Mouse (Mus musculus) G1E (cell line): ENCODE results near the gene Lbh. TPM values are rescaled to one million over a fixed set of nuclear protein-coding genes. Genes with fewer than 3 reads are reported as not detected.

ENCODE experiments used
- ATAC-seq: 2 replicates; pipeline ENCODE4 v1.8.0; 2016; ENCODE audit warnings: mild to moderate bottlenecking; ENCODE audit not compliant: insufficient number of reproducible peaks, poor library complexity, low FRiP score, severe bottlenecking; ENCODE audit errors: extremely low read depth
- DNase-seq: peaks from one replicate; pipeline ENCODE4 v3.0.0; 2012; ENCODE audit warnings: low spot score
- H3K27me3 ChIP-seq: 2 replicates; pipeline ENCODE4 v1.6.1; 2012; ENCODE audit warnings: mild to moderate bottlenecking, low read length, inconsistent platforms; ENCODE audit not compliant: insufficient read depth
- H3K36me3 ChIP-seq: replicated peaks from 2 replicates; pipeline ENCODE3; 2012; ENCODE audit warnings: mild to moderate bottlenecking, inconsistent platforms
- H3K4me1 ChIP-seq: 2 replicates; pipeline ENCODE4 v1.6.1; 2012; ENCODE audit warnings: low read depth, low read length, inconsistent platforms, mixed read lengths; ENCODE audit not compliant: insufficient read depth
- H3K4me3 ChIP-seq: 2 replicates; pipeline ENCODE4 v1.5.1; 2012; ENCODE audit warnings: low read depth, mild to moderate bottlenecking, inconsistent platforms, low read length, moderate library complexity, mixed read lengths
- H3K9me3 ChIP-seq: replicated peaks from 2 replicates; pipeline ENCODE4 v1.6.1; 2012; ENCODE audit warnings: inconsistent platforms
- CTCF ChIP-seq: IDR thresholded peaks from 2 replicates; pipeline ENCODE4 v1.5.1; 2012; ENCODE audit warnings: low read depth, low read length, inconsistent platforms, mixed read lengths
- GATA1 ChIP-seq: IDR thresholded peaks from 2 replicates; pipeline ENCODE4 v1.6.1; 2012; ENCODE audit warnings: borderline replicate concordance, low read length, inconsistent platforms, mixed read lengths
- GATA2 ChIP-seq: IDR thresholded peaks from 2 replicates; pipeline ENCODE4 v1.6.1; 2012; ENCODE audit warnings: low read depth, low read length, inconsistent platforms, borderline replicate concordance
- POLR2AphosphoS5 ChIP-seq: IDR thresholded peaks from 2 replicates; pipeline ENCODE4 v1.6.1; 2012; ENCODE audit warnings: low read depth, low read length, inconsistent platforms; ENCODE audit not compliant: insufficient replicate concordance
- TAL1 ChIP-seq: conservative IDR thresholded peaks from 2 replicates; pipeline ENCODE4 v1.6.1; 2012; ENCODE audit warnings: low read depth, low read length, inconsistent platforms, mixed read lengths
- polyA plus RNA-seq: library from polyadenylated mRNA; stranded (reverse); fragments of >175 nt; gene quantifications from 2 replicates; pipeline ENCODE4 v1.2.3, GENCODE M21; 2012
- total RNA-seq, 2 experiments: library from RNA; stranded (forward) in 1 of 2; stranded (reverse) in 1 of 2; fragments of 200-1000 nt in 1 of 2; fragments of >200 nt in 1 of 2; fragmentation: Nextera tagmentation in 1 of 2; gene quantifications; 2 replicates each; pipeline ENCODE4 v1.2.3; 2014 to 2017

Lbh gene
- total and polyA plus RNA-seq, 3 experiments, result 0.02 to 8.0 (median 0.05) TPM

DNA sequence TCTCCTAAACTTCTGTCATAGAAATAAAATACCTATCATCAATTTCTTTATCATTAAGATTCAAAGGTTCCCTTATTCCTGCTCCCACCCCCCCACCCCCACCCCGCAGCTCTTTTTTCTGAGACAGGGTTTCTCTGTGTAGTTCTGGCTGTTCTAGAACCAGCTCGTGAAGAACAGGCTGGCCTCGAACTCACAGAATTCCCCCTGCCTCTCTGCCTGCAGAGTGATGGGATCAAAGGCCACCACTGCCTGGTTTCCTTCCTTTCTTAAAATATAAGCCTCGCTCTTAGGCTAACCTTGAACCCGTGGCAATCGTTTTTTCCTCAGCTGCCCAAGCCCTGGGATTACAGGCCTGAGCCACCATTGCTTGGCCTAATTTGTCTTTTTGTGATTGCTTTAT is 26.5 kb upstream of the Lbh start:
- TF ChIP-seq GATA1, result no peak
- TF ChIP-seq POLR2AphosphoS5, result no peak
- no peak for TF ChIP-seq TAL1
- no peak for TF ChIP-seq CTCF
- TF ChIP-seq GATA2, result no peak
- H3K4me3 ChIP-seq, result no peak overlapping the region
- no peaks in the 10 kb centered on the region for H3K9me3 ChIP-seq
- ATAC-seq, result no peak
- no peak for DNase-seq
- H3K4me1 ChIP-seq, result peaks cover 3% of the 10 kb centered on the region; the same call in 1 of the 2 replicates
- H3K36me3 ChIP-seq, result no peaks in the 10 kb centered on the region
- no peaks in the 10 kb centered on the region for H3K27me3 ChIP-seq

DNA sequence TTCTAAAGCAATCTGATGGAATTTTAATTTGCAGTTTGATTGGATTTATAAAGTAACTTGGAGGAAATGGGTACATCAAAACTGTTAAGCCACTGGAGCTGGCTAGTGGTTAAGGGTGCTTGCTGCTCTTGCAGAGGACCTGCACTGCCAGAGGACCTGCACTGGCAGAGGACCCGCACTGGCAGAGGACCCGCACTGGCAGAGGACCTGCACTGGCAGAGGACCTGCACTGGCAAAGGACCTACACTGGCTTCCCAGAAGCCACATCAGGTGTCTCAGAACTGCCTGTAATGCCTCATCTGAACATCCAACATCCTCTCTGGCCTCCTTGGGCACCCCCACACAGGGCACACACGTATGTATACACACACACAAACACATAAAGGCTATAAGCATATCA is 22.6 kb upstream of the Lbh start:
- DNase-seq (no peak), ATAC-seq (no peak)
- no peak for TF ChIP-seq TAL1
- TF ChIP-seq GATA1, result no peak
- no peak for TF ChIP-seq POLR2AphosphoS5
- TF ChIP-seq CTCF, result no peak
- TF ChIP-seq GATA2, result no peak
- Histone ChIP-seq H3K36me3 (no peaks in the 10 kb centered on the region), H3K4me3 (no peak overlapping the region), H3K4me1 (peaks cover under 1% of the 10 kb centered on the region; the same call in 1 of the 2 replicates), H3K9me3 (no peaks in the 10 kb centered on the region), H3K27me3 (no peaks in the 10 kb centered on the region)

DNA sequence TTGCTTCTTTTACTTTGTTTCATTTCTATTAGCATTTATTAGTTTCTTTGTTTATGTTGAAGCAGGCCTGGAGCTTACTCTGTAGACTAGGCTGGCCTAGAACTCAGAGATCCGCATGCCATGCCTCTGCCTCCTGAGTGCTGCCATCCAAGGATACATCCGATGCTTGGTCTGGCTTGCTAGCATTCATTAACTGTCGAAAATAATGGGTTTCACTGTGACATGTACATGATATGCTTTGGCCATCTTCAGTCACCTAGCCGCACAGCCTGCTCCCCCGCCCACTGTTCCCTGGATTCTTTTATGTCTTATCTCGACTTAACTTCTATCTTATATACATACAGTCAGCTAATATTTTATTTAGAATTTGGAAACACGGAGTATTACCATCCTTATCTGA is 21.0 kb upstream of the Lbh start:
- Histone ChIP-seq H3K4me1 (no peaks in the 10 kb centered on the region), H3K9me3 (no peaks in the 10 kb centered on the region), H3K4me3 (no peak overlapping the region), H3K27me3 (no peaks in the 10 kb centered on the region), H3K36me3 (no peaks in the 10 kb centered on the region)
- no peak for TF ChIP-seq POLR2AphosphoS5
- TF ChIP-seq GATA1, result no peak
- no peak for TF ChIP-seq CTCF
- no peak for TF ChIP-seq GATA2
- no peak for TF ChIP-seq TAL1
- DNase-seq (no peak), ATAC-seq (no peak)

DNA sequence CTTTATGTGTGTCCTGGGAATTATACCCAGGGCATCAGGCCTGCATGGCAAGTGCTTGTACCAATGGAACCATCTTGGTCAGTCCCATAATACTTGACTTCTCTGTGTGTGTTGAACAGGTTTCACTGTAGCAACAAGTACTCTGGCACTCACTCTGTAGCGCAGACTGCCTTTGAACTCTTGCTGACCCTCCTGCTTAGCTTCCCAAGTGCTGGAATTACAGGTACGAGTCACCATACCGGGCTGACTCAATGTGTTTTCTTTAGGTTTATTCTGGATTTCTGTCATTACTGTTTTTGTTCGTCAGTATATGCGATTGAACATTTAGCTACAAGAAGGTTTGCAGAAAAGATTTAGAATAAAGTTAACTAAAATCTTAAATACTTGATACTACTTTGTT is 20.1 kb upstream of the Lbh start:
- no peak for TF ChIP-seq CTCF
- TF ChIP-seq POLR2AphosphoS5, result no peak
- no peak for TF ChIP-seq TAL1
- TF ChIP-seq GATA1, result no peak
- TF ChIP-seq GATA2, result no peak
- no peak for ATAC-seq
- no peaks in the 10 kb centered on the region for H3K36me3 ChIP-seq
- no peak overlapping the region for H3K4me3 ChIP-seq
- H3K27me3 ChIP-seq, result no peaks in the 10 kb centered on the region
- no peak for DNase-seq
- no peaks in the 10 kb centered on the region for H3K4me1 ChIP-seq
- no peaks in the 10 kb centered on the region for H3K9me3 ChIP-seq

DNA sequence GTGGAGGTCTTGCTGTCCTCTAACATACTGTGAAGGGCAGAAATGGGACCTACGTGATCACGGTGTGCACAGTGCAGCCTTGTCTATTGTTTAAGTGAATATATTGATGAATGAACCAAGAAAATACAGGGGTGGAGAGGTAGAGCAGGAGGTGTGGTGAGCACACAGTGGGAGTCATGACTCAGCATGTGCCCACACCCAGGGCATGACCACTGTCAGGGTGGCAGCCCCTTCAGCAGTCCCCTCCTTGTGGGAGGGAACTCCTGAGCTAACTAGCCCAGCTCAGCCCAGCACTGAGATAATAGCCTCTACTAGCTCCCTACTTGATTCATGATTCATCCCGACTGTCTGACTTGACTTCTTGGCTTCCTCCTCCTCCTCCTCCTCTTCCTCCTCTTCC is 19.3 kb upstream of the Lbh start:
- Histone ChIP-seq H3K9me3 (no peaks in the 10 kb centered on the region), H3K4me1 (no peaks in the 10 kb centered on the region), H3K36me3 (no peaks in the 10 kb centered on the region), H3K4me3 (no peak overlapping the region), H3K27me3 (no peaks in the 10 kb centered on the region)
- no peak for DNase-seq
- no peak for ATAC-seq
- TF ChIP-seq CTCF (no peak), GATA1 (no peak), TAL1 (no peak)

DNA sequence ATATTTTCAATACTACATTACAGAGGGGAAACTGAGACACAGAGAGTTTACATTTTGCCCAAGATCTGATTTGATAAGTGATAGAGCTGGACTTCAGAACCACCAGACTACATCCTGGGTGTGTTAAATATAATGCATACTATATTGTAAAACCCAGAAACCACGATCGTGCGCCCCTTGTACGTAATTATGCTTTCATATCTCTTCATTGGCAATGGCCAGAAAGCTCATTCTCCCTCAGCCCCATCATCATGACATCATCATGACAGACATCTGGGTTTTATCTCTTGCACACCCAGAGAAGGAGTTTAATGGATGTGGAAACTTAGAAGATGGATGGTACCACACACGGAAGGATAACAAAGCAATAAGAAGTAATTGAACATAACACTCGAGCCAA is 17.1 kb upstream of the Lbh start:
- peaks cover 5% of the 10 kb centered on the region; the same call in 1 of the 2 replicates for H3K9me3 ChIP-seq
- no peak for DNase-seq
- no peak for ATAC-seq
- no peaks in the 10 kb centered on the region for H3K36me3 ChIP-seq
- no peaks in the 10 kb centered on the region for H3K4me1 ChIP-seq
- H3K27me3 ChIP-seq, result no peaks in the 10 kb centered on the region
- no peak overlapping the region for H3K4me3 ChIP-seq
- TF ChIP-seq CTCF (no peak), GATA1 (no peak), GATA2 (no peak), POLR2AphosphoS5 (no peak), TAL1 (no peak)

DNA sequence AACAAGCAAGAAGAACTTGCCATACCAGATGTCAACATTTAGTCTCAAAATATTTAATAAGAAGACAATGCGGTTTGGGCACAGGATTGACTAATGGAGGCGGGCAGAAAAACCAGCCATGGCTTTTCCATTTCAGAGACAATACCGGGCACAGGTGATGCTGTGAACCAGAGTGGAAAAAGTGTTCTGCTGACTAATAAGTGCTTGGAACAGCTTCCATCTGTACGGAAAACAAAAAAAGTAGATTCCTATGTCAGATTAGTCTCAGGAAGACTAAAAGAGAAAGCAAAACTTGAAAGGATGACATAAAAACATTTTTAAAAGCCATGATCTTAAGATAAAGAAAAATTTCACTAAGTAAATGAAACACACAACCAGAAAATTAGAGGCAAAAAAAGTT is 16.4 kb upstream of the Lbh start:
- H3K27me3 ChIP-seq, result no peaks in the 10 kb centered on the region
- H3K4me1 ChIP-seq, result no peaks in the 10 kb centered on the region
- H3K4me3 ChIP-seq, result no peak overlapping the region
- no peak for TF ChIP-seq POLR2AphosphoS5
- DNase-seq, result no peak
- no peaks in the 10 kb centered on the region for H3K36me3 ChIP-seq
- no peak for ATAC-seq
- peaks cover 5% of the 10 kb centered on the region for H3K9me3 ChIP-seq
